Mouse (Mus musculus) heart, postnatal 10 days (tissue): ENCODE results near the gene Optn. TPM values are rescaled to one million over a fixed set of nuclear protein-coding genes. Genes with fewer than 3 reads are reported as not detected.

Experiments
- DNase-seq, 2 experiments: peaks; one replicate each; pipeline ENCODE4 v3.0.0; 2021
- intact Hi-C: fragments of 180-260 bp; cut with DNase I; formaldehyde crosslinking; loops from one replicate; pipeline ENCODE4 v1.15.1; 2025
- total RNA-seq, 2 experiments: library from RNA; stranded (reverse); gene quantifications; 2 replicates each; pipeline ENCODE4 v1.2.3; 2021

The Optn gene
- total RNA-seq, 2 experiments from 2014 or later, result 42.1 to 42.2 TPM

GRCm38 (mm10) chr2:4994436-4994835 lies 69.4 kb downstream of the Optn start:
- DNase-seq, result no peak
- intact Hi-C loops, result no loop called here

GRCm38 (mm10) chr2:4993584-4993983 lies 70.3 kb downstream of the Optn start:
- no peak for DNase-seq
- intact Hi-C loops, result no loop called here

DNA sequence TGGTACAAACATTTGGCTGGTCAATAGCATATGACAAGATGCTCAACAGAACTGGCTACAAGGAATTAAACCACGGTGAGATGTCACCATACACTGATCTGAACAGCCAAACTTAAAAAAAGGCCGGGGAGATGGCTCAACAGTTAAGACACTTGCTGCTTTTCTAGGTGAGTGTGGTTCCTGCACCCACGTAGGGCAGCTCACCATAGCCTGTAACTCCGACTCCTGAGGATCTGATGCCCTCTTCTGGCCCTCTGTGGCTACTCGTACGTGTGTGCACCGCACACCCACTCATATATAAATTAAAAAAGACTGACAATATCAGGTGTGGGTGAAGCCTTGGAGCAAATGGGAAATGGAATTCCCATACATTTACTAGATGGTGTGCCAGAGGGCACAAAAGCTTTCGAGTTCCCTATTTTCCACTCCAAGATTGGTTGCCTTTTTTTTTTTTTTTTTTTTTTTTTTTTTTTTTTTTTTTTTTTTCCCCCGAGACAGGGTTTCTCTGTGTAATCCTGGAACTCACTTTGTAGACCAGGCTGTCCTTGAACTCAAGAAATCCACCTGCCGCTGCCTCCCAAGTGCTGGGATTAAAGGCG lies 74.9 kb downstream of the Optn start:
- intact Hi-C loops, result no loop called here
- no peak for DNase-seq

GRCm38 (mm10) chr2:4987388-4988180 lies 76.3 kb downstream of the Optn start:
- DNase-seq, result no peak
- intact Hi-C loops, result no loop called here

DNA sequence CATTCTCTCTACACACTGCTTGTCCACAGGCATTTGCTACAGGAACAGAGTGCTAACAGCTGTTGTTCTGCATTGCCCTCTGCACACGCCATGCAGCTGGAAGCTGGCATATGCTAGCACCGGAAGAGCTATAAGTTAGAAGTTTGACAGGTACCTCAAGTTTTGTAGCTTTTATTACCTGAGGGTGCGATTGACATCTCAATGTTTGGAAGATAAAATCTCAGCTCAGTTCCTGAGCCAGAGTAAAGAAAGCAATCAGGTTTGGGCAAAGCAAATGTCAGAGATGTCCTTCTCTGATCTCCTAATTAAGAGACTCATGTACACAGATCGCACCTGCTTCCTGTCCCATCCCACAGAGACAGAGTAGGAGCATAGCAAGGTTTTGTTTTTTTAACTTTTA lies 77.1 kb downstream of the Optn start:
- intact Hi-C loops, result no loop called here
- DNase-seq, result no peak

GRCm38 (mm10) chr2:4985000-4985399 lies 78.9 kb downstream of the Optn start:
- intact Hi-C loops, result no loop called here
- no peak for DNase-seq

- DNase-seq, result no peak
- intact Hi-C loops, result no loop called here
Measured at GRCm38 (mm10) chr2:4983987-4984386, 79.9 kb downstream of the Optn start.

DNA sequence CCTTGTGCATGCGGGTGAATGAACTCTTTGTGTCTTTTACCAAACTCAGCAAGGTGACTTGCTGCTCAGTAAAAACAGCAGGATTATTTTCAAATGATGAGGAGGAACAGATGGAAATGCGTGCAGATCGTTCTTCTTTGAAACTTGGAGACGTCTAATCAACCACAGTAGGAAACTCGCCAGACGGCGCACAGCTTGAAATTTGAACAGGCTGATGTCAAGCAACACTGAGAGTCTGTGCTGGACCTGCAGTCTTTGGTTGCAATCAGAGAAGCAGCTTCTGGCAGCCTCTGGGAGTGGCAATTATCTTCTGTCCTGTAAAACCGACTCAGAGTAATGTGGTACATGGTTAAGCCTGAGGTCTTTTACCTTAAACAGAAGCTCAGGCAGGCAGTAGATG lies 85.8 kb downstream of the Optn start:
- intact Hi-C loops, result no loop called here
- DNase-seq, result peak; percentile 6 to 11

- DNase-seq, result no peak
- intact Hi-C loops, result no loop called here
Measured at GRCm38 (mm10) chr2:4975807-4976206, 88.0 kb downstream of the Optn start, which contains the start of gene Ucma. Gene Ucma, plus strand, starts transcription at chr2:4976122.

Other genes starting within 250 kb of the Optn start
- gene Sephs1, start 182.5 kb downstream of the Optn start, total RNA-seq, result 10 to 100 TPM; 30.1 to 35.1 TPM
- 100 to 1,000 TPM; 417 to 432 TPM for gene Phyh, start 145.0 kb downstream of the Optn start, total RNA-seq
- gene Ucma, start 87.9 kb downstream of the Optn start, total RNA-seq, result under 1 TPM; 0.36 to 0.37 TPM
- gene Mcm10, start 51.3 kb downstream of the Optn start, total RNA-seq, result 1 to 10 TPM; 3.5 to 3.9 TPM
- 1 to 10 TPM; 8.2 to 8.6 TPM for gene Ccdc3, start 73.7 kb upstream of the Optn start, total RNA-seq